Mouse (Mus musculus) retina, adult 2 months (tissue): ENCODE results near the gene Mon2.
"Not testable (repeated sequence)": the region's sequence is repeated elsewhere in the genome, so short reads cannot be mapped to it uniquely, and the experiment has no call there.

Experiments
- DNase-seq: peaks from one replicate; pipeline ENCODE4 v3.0.0-alpha.2; 2012; ENCODE audit warnings: low read depth, low spot score

Gene Mon2

GRCm38 (mm10) chr10:123060831-123061230 lies 15.5 kb downstream of the Mon2 start:
- no peak for DNase-seq

- no peak for DNase-seq
Observed at GRCm38 (mm10) chr10:123057082-123057481, 19.2 kb downstream of the Mon2 start.

GRCm38 (mm10) chr10:123056463-123056862 lies 19.8 kb downstream of the Mon2 start:
- DNase-seq = no peak

- no peak for DNase-seq
Observed at GRCm38 (mm10) chr10:123055205-123056000, 20.9 kb downstream of the Mon2 start.

- no peak for DNase-seq
Observed at GRCm38 (mm10) chr10:123053557-123053956, 22.7 kb downstream of the Mon2 start.

GRCm38 (mm10) chr10:123052021-123052420 lies 24.3 kb downstream of the Mon2 start:
- DNase-seq = no peak

GRCm38 (mm10) chr10:123048730-123049129 lies 27.6 kb downstream of the Mon2 start:
- no peak for DNase-seq

GRCm38 (mm10) chr10:123039936-123040335 lies 36.4 kb downstream of the Mon2 start:
- DNase-seq = no peak

GRCm38 (mm10) chr10:123032078-123032646 lies 44.1 kb downstream of the Mon2 start:
- DNase-seq = no peak

- no peak for DNase-seq
Observed at GRCm38 (mm10) chr10:123031449-123031848, 44.9 kb downstream of the Mon2 start.

GRCm38 (mm10) chr10:123030589-123030988 lies 45.7 kb downstream of the Mon2 start:
- DNase-seq = no peak

GRCm38 (mm10) chr10:123028949-123029348 lies 47.4 kb downstream of the Mon2 start:
- DNase-seq = no peak

- DNase-seq = not testable (repeated sequence)
Observed at GRCm38 (mm10) chr10:123026736-123027135, 49.6 kb downstream of the Mon2 start.

GRCm38 (mm10) chr10:123013435-123013834 lies 62.9 kb downstream of the Mon2 start:
- no peak for DNase-seq

- no peak for DNase-seq
Observed at GRCm38 (mm10) chr10:123011421-123011820, 64.9 kb downstream of the Mon2 start.

GRCm38 (mm10) chr10:123005237-123006185 lies 70.8 kb downstream of the Mon2 start:
- no peak for DNase-seq

- no peak for DNase-seq
Observed at GRCm38 (mm10) chr10:123004475-123005236, 71.6 kb downstream of the Mon2 start.

- no peak for DNase-seq
Observed at GRCm38 (mm10) chr10:123001985-123002384, 74.3 kb downstream of the Mon2 start.

- no peak for DNase-seq
Observed at GRCm38 (mm10) chr10:123001363-123001762, 74.9 kb downstream of the Mon2 start.

- no peak for DNase-seq
Observed at GRCm38 (mm10) chr10:122999356-122999755, 76.9 kb downstream of the Mon2 start.

GRCm38 (mm10) chr10:122997852-122998251 lies 78.5 kb downstream of the Mon2 start:
- no peak for DNase-seq
